Mouse (Mus musculus) megakaryocyte, adult 5-6 weeks (primary cell): ENCODE data around the gene Angptl7. TPM values are rescaled to one million over a fixed set of nuclear protein-coding genes. Genes with fewer than 3 reads are reported as not detected.

Source experiments
- ATAC-seq: 2 replicates; pipeline ENCODE4 v1.8.0; 2016; ENCODE audit warnings: mild to moderate bottlenecking, inconsistent platforms; ENCODE audit not compliant: poor library complexity, severe bottlenecking
- total RNA-seq, 2 experiments: library from RNA; stranded (forward) in 1 of 2; stranded (reverse) in 1 of 2; fragments of 153-499, 151-499 nt in 1 of 2; fragments of 221-1000, 200-1000 nt in 1 of 2; gene quantifications; 2 replicates each; pipeline versions ENCODE4 v1.2.3 to v1.2.4; 2015 to 2017

The Angptl7 gene
- total RNA-seq (2015) (not detected in 2 replicates), total RNA-seq (2017) (not detected in 2 replicates)

DNA sequence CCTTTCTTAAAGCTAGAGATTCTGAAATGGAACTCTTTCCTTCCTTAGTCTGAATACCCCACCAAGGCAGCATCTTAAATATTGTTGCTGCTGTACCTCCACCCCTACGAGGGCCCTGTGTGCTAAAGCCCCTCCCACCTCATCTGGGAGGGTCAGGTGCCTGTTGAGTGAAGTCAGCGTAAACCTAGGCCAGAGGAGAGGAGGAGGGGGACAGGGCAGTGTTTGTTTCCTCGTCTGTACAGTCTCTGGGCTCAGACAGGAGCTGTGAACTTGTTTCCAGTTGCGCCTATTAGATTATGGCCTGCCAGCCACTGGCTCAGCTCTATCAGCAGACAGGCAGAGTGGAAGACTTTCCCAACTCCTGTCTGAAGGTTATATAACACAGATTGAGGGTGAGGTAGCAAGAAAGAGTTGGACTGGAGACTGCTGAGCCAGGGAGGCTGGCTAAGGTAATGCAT, at the start of gene Angptl7:
Gene Angptl7 (minus strand): TSS at position 51 of the 458 bp plus-strand sequence.
- ATAC-seq: no peak

DNA sequence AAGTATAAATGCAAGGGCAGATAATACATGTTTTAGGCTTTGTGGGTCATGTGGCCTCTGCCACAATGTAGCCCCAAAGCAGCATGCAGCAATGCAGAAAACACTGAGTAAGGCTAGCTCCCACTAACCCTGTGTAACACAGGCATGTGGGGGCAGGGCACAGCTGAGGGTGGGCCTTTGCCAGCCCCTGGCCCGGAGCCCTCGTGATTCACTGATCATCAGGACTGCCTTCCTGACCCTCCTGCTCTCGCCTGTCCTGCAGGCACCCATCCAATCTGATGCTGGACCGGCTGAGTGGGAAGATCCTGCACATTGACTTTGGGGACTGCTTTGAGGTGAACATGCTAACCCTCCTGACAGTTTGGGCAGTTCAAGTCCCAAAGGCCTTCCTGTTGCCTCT, 48.8 kb upstream of the Angptl7 start:
- ATAC-seq: no peak

DNA sequence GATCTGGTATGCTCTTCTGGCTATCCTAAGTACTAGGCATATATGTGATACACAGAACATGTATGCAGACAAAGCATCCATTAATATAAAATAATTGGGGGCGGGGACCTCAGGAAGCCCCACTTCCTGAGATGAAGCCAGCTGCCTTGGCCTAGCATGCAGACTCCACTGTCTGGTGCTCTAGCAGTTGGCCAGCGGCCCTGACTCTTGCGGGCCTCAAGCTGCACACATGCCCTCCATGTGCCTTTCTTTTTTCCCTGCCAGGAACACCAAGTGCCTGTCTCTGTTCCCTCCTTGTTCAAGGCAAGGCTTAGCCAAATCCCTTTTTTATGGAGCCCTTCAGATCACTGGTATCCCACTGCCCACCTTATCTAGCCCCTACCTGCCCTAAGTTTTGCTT, 35.6 kb upstream of the Angptl7 start:
- ATAC-seq: no peak

DNA sequence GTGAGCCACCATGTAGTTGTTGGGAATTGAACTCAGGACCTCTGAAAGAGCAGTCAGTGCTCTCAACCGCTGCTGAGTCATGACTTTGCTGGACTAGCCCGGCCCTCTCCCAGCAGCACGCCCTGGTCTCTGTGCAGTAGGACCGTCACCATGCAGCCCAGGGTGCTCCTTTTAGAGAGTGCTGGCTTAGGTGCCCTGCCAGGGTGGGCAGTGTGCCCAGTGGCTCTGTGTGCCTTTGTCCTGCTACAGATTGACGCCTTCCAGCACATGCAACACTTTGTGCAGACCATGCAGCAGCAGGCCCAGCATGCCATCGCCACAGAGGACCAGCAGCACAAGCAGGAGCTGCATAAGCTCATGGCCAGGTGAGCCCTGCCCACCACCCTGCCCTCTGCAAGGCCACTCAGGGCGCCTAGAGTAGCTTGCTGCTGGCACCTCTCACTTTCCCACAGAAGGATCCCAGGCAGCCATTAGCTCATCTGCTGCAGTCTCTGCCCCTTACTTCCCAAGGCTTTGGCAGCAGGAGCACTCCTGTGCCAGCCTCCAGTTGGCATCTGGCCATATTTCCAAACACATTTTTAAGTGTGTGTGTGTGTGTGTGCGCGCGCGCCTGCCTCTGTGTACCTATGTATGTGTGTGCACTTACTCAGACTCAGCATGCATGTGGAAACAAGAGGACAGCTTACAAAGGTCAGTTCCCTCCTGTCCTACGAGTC, 33.5 kb upstream of the Angptl7 start:
- no peak for ATAC-seq

DNA sequence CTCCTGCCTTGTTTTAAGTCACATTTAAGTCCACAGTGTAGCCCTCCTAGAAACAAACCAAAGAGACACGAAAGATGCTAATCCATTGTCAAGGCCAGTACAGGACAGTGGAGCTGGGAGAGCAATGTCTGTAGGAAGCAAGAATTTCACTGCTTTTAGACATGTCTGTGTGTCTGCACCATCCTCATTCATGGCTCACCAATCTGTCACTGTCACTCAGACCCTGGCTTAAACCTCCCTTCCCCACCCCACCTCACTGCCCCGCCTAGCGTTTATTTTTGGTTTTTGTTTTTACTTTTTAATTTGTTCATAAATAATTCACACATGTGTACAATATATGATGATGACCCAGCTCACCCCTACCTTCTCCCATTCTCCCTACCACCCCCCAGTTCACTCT, 32.3 kb upstream of the Angptl7 start:
- no peak for ATAC-seq

DNA sequence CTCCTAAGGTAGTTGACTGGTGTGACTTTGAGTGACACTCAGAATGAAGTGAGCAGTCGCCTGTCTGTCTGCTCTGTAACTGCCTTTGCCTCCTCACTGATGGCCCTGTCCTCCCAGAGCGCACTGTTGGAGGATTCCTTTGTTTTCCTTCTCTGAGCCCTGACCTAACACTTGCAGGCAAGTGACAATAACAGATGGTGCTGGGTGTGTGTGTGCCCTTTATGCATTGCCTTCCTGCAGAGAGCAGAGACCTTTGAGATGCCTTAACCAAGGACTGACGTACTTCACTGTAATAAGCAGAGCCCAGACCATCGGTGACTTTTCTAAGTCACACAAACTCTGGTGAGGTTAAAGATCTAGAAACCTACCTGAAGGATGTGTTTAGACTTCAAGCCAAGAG, 31.1 kb upstream of the Angptl7 start:
- no peak for ATAC-seq

DNA sequence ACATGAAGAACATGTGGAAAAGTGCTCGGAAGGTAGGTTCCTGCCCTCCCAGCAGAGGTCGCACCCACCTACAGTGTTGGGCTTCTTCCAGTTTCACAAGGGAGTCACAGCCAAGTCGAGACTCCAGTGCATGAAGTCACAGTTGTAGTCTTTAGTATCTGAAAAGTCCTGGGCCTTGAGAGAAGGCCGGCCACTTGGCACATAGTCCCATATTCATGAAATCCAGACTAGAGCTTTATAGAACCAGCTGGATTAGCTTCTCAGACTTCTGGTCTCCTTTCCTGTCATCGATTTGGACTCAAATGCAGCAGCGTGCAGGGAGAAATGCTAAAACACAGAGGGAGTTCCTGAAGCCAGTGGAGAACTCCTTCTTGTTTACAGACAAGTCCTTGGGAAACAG, 30.5 kb upstream of the Angptl7 start:
- ATAC-seq: no peak

DNA sequence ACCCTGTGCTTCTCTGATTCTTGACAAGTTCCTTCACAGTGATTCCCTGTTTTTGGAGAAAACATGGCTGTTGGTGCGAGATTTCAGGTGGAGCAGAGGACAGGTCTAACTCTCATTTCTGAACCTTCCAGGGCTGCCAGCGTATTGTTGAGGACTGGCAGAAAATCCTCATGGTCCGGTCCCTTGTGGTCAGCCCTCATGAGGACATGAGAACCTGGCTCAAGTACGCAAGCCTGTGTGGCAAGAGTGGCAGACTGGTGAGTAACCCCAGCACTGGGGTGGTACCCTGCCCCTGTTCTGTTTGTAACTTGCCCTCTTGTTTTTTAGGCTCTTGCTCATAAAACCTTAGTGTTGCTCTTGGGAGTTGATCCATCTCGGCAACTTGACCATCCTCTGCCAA, 30.1 kb upstream of the Angptl7 start:
- ATAC-seq: no peak

DNA sequence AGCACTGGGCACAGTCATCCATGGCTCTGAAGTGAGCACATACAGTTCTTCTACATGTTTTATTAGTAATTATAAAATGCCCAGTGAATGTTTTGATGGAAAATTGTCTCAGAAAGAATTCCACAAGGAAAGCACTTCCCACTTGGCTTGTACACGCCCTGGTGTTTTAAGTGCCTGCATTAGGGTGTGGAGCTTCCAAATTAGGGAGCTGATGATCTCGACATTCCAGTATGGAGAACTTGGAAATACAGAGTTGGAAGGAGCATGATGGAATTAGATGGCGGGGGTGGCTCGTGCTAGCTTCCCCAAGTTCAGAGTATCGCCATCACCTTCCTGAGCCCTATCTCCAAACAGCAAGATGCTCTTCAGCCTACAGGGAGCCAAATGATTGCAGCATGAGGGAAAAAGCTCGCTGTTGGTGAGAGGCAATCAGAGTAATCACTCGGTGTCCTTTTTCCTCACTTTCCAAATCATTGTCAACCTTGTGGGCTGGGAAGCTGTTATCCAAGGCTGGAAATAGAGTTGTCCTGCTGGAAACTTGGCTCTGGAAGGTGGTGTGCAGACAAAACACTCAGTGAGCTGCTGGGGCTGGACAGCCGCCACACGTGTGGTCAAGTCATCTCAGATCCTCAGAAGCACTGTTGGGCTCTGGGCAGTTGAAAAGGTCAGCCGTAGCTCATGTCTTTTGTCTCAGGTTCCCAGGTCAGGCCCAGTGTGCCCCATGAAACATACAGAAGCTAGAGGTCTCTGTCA, 27.1 kb upstream of the Angptl7 start:
- ATAC-seq: no peak

DNA sequence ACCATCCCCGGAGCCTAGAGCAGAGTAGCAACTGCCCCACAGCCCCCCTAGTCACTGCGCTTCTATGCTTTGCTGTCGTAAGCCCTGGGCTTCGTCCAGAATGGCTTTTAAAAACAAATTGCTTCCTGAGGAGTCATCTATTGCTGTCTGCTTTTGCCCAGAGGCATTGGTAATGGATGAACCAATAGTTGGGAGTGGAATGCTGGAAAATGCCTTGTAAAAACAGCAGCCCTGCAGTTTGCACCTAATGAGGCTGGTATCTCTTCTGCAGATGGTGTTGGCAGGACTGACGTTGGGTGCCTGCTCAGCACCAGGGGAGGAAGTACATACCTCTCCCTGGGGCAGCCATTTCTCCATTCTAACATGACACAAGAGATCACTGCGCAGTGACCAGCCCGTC, 23.3 kb upstream of the Angptl7 start:
- ATAC-seq: peak; percentile 54; the same call in 1 of the 2 replicates

DNA sequence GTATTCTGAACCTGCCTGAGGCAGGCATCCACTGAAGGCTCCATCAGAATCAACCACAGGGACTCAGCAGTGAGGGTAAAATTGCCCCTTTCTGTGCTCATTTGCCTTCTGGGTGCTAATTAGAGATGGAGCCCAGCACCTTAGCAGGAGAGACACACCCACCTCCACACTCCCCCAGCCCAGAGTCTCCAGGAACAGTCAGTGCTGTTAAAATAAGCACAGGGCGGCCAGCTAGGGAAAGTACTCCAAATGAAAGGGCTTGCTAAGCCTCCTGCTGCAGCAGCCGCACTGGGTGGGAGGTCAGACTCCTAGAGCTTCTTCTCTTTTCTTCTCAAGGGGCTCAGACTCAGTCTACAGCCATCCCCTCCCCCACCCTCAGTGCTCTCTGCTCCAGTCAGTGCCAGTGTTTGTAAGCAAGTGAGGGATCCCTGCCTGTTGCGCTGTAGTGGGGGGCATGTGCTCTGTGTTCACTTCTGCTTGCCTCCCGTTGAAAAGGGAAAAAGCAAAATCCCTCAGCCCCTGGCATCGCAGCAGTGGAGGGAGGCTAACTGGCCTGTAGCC, 18.1 kb upstream of the Angptl7 start:
- no peak for ATAC-seq

DNA sequence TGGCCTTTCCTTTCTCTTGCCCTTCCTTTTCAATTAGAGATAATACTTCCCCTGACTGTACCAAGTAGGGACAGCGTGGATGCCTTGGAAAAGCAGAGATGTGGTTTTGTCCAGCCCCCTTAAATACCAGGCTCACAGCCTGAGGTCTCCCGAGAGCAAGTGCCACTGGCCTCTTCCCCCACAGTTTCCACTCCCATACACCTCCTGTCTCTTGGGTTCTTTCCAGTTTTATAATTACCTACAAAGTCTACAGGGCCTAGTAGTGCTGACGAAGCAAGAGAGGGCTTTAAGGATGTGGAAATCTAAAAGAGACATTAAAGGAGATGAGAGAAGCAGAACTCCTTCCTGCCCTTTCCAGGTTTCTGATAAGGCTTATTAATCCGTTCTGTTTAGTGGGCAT, 17.5 kb upstream of the Angptl7 start:
- ATAC-seq: no peak

DNA sequence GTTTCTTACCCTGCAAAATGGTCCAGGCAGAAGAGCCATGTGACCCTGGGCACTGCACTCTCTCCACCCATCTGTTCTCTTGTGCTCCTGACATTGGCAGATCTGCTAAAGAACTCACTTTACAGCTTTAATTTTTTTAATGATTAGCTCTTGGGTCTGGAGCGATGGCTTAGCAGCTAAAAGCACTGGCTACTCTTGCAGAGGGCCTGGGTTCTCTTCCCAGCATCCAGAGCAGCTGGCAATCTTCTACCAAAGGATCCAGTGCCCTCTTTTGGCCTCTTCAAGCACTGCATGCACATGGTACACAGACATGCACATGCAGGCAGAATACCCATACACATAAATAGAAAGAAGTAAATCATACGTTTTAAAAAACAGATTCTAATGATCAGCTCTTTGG, 15.1 kb upstream of the Angptl7 start:
- no peak for ATAC-seq

DNA sequence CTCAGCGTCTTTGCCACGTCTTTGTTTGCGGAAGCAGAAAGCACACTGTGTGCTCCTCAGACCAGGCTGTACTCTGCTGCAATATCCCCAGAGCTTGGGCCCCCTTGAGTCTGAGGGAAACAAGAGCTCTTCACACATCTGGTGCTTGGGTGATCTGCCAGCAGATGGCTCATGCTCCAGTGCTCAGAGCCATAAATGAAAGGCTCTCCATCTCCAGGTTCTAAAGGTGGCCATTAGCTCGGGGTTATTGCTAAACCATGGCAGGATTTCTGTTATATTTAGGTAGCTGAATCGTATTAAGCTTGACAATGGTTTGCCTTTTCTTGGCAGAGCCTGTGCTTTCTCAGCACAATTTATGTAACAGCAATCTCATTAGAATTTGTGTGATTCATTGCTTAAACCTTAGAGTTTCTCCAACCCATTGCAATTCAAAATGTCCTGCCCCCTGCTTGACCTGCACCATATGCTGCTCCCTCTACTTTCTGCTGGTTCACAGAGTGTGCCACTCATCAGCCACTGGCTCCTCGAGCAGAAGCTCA, 12.8 kb upstream of the Angptl7 start:
- ATAC-seq: no peak

DNA sequence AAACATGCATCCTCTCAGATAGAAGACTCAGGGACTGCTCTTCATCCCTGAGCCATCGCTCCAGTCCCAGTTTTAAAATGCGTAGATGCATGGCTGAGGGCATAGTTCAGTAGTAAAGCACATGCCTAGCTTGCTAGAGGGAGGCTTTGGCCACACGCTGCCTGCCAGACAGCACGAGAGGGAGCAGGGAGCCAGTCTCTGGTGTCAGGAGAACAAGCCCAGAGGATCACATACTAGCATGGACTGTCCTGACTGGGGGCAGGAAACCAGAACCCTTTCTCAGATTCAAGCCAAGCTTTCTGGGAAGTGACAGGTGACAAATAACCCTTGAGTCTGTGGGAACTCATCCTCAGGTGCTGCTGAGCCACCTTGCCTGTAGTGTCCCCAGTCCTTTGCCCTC, 11.1 kb upstream of the Angptl7 start:
- no peak for ATAC-seq

DNA sequence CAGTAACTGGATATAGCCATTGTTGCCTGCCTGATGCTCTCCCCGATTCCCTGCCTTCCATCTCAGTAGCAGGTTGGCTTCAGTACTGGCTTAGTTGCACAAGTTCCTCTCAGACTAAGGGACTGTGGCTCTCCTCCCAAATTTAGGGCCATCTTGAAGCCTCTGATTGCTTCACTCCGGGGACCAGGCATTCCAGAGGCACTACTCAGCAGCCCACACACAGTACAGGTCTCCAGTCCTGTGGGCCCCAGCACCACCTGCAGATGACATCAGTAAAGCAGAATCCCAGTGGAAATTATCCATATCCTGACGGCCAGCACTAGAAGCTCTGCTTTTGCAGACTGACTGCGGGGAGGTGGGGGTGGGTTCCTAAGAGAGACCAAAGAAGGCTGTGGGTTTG, 10.4 kb upstream of the Angptl7 start:
- ATAC-seq: no peak

DNA sequence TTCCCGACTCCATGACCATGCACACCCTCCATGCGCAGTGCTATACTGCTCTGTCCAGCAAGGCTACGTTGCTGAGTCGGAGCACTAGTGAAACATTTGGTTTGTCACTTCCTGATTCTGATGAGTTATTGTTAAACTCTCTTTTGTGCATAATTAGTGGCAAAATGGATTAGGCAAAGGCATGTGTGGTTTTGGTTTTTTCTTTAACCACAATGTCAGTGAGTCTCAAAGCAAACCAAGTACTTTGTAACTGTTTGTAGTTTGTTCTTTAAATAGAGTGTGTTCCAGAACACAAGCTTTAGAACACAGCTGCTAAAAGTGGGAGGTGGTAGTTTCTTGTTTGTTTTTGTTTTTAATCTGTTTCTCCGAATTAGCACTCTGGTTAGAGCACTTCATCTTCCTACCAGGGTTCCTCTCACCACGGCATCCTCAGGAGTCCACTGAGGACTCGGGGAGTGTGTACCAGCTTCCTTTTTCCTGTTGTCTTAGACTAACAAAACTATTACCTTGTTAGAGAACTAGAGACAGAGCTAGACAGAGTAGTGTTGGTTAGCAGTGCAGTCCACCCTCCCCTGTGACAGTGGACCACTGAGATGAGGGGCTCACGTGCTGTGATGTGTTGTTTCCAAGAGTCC, 9.3 kb upstream of the Angptl7 start:
- peak; percentile 76 for ATAC-seq

DNA sequence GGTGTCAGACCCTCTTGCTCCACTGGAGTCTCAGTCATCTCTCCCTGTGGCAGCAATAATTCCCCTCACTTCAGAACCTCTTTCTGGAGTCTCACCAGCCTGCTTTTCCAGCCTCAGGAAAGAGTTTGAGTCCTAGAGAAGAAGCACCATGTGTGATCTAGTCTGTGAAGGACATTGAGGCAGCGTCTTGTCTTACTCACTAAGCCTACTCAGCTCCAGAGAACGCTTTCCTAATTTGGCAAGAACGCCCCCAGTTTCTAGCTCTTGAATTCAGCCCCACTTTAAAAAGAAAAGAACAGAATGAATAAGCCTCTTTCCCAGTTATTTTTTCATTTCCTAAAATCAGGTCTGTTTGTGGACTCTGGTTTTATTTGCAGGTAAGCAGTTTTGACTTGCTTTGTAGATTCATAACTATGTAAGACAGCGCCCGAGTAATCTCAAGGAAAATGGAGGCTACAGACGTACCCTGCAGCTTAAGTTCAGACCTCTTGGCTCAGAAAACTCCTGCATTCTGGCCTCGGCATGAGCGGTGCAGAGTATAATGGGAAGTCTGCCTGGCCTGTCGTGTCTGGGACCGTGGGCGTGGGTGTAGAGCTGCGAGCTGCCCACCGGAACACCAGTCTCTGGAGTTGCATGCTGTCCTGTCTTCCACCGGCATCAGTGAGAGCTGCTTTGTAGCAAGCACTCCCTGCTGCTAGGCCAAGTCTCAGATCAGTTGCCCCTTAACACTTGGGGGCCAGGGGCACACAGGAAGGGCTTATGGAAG, 8.0 kb upstream of the Angptl7 start:
- ATAC-seq: no peak

DNA sequence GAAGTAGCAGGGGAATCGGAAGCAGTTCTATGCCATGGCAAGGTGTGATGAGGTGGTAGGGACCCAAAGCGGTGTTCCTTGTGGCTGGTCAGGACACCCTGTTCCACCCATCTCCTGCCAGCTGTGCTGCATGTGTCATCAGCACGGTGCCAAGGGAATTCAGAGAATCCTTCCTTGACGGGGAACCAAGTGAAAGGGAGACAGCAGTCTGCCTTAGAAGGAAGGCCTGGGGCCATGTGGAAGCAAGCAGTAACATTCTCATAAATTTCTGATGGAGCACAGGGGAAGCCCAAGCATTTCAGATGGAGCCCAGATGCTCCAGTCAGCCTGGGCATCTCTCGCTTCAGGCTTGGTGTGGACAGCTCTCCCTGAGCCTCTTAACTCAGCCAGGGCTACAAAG, 7.3 kb upstream of the Angptl7 start:
- ATAC-seq: no peak

DNA sequence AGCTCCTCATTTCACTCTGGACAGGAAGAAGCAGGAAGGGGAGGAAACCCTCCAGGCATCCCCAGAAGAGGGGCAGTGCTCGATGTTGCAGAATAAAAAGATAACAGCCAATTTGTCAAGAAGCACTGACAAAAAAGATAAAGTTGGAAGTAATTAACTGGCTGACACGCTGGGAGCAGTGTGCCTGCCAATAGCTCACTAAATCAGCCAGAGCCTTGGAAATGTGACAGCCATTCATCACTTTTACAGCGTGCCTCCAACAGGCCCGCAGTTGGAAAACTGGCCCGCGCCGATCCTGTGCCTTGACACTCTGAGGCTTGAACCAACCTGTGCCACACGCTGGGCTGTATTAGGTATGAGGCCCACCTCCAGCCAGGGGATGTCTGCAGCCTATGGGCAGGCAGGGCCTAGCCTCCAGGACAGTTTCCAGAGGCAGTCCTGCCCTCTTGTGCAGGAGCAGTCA, 4.3 kb upstream of the Angptl7 start:
- ATAC-seq: no peak
